Mouse (Mus musculus): Measurements from ENCODE around the gene Xkr8.
"Not testable (repeated sequence)": the region's sequence is repeated elsewhere in the genome, so short reads cannot be mapped to it uniquely, and the experiment has no call there.

Gene Xkr8

DNA sequence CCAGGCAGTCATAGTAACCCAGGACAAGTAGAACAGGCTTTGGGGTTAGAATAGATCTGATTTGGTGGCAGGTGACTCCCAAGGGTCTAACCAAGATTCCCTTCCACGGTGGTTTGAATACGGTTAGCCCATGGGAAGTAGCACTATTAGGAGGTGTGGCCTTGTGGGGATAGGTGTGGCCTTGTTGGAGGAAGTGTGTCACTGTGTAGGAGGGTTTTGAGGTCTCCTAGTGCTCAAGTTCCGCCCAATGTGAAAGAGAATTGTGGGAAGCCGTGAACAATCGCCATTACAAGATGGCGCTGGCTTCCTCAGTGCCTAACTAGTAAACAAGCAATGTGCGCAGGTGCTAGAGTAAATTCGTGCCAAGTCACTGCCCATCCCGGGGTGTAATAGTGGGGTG lies 4.8 kb upstream of the Xkr8 start:
- DNase-seq (ENCODE audit: low spot score in 2 of 2), result not testable (repeated sequence)

GRCm38 (mm10) chr4:132735894-132736293 lies 3.5 kb upstream of the Xkr8 start:
- no peak for DNase-seq (ENCODE audit: low spot score in 2 of 2)

DNA sequence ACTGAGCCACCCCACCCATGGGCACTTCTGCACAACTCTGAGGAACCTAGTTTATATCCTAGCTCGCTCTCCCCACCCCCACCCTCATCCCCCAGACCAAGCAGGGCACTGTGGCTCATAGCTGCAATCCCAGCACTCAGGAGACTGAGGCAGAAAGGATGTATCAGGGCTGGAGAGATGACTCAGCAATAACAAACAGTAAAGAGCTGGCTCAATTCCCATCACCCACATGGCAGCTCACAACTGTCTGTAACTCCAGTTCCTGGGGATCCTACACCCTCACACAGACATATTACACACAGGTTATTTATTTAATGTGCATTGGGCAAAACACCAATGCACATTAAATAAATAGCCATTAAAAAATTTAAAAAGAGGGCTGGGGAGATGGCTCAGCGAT lies 3.0 kb upstream of the Xkr8 start:
- no peak for DNase-seq (ENCODE audit: low spot score in 2 of 2)

GRCm38 (mm10) chr4:132734766-132735165 lies 2.4 kb upstream of the Xkr8 start:
- no peak for DNase-seq (ENCODE audit: low spot score in 2 of 2)

- DNase-seq (ENCODE audit: low spot score in 2 of 2), result no peak
Measured at GRCm38 (mm10) chr4:132733071-132733770, 875 bp upstream of the Xkr8 start.

DNA sequence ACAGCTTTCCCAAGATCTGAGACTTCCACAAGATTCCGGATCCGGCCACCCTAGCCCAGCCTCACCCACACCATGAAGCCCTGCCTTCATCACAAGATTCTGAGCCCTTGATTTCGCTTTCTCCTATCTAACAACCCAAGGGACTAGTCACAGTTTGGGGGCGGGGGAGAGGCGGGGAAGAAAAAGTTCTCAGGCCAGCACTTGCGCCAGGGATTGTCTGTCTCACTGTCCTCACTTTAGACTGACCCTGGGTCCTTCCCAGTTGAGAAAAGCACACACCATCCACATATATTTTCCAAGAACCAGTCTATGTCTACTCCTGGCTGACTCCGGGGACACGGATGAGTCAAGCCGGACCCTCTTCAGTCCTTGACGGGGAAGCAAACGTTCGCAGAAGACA lies 730 bp downstream of the Xkr8 start:
- no peak for DNase-seq (ENCODE audit: low spot score in 2 of 2)

DNA sequence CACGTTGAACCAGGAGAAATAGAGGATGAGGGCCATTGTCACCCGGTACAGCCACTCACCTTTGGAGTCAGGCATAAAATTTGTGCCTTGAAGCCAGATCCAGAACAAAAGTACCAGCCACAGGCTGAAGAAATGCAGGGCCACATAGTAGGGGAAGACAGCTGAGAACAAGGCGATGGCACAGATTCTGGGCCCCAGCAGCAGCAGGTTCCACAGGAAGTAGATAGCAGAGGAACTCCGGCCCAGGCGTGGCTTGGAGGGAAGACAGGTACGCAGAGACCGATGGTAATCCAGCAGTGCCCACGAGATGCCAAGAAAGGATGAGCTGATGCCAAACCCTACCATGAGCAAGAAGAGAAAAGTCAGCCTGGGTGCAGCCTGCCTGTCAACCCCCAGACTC lies 4.1 kb downstream of the Xkr8 start:
- no peak for DNase-seq (ENCODE audit: low spot score in 2 of 2)

GRCm38 (mm10) chr4:132718251-132718650 lies 14.1 kb downstream of the Xkr8 start:
- no peak for DNase-seq (ENCODE audit: low spot score in 2 of 2)

DNA sequence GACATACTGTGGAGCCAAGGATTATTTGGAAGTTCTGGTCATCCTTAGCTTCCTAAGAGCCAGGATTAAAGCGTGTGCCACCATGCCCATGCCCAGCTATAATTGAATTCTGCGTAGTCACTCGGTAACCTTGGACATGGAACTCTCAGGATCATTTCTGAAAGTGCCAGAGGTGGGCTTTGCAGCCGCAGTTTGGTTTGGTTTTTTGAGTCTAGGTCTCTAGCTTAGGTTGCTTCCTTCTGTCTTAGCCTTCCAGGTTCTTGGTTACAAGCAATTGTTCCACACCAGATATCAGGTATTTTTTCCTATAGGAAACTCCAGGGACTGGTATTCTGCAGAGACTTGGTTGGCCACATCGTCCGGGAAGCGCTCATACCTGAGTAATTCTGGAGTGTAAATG lies 19.2 kb downstream of the Xkr8 start:
- DNase-seq (ENCODE audit: low spot score in 2 of 2), result no peak

GRCm38 (mm10) chr4:132706885-132707284 lies 25.5 kb downstream of the Xkr8 start:
- DNase-seq (ENCODE audit: low spot score in 2 of 2), result no peak

DNA sequence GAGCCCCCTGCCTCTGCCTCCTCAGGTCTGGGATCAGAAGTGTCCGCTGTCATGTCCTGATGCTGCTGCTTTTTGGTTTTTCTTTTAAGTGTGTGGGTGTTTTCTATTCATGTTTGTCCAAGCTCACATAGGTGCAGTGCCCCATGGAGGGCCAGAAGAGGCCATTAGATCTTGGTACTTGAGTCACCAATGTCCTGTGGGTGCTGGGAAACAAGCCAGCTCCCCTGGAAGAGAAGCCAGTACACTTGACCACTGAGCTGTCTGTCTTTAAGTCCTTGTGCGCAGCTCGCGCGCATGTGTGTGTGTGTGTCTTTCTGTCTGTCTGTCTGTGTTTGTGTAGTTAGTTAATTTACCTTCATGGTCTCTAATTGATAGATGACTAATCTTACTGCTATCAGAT lies 30.3 kb downstream of the Xkr8 start:
- no peak for DNase-seq (ENCODE audit: low spot score in 2 of 2)

GRCm38 (mm10) chr4:132693366-132693765 lies 39.0 kb downstream of the Xkr8 start:
- no peak for DNase-seq (ENCODE audit: low spot score in 2 of 2)

- no peak for DNase-seq (ENCODE audit: low spot score in 2 of 2)
Measured at GRCm38 (mm10) chr4:132689634-132690033, 42.7 kb downstream of the Xkr8 start.

DNA sequence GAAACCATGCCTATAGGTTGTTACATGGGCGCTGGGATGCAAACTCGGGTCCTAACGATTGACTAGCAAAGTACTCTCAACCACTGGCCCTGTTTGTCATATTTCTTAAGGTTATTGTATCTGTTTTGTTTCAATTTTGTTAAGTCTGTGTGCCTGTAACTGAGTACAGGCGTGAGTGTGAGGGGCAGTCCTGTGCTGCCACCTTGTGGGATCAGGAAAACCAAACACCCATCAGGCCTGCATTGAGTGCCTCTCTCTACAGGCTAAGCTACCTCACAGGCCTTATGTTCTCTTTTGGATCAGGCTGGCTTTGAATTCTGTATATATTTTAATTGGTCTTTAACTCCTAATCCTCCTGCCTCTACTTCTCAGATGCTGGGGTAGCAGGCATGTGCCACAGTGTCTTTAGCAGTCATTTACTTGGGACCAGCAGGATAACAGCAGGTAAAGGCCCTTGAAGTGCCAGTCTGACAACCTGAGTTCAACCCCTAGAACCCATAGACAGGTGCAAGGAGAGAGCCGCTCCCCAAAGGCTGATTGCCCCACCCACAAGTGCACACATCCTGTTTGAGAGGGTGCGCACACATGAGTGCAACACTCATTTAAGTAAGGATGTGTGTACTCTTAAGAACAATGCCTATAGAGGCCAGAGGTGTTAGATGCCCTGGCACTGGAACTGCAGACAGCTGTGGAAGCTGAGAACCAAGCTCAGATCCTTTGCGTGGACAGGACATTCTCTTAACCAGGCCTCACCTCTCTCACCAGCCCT lies 55.4 kb downstream of the Xkr8 start:
- peak in 1 of 2 experiments; percentile 41 for DNase-seq (ENCODE audit: low spot score in 2 of 2)
